Mouse (Mus musculus) liver, postnatal 0 days (tissue): ENCODE measurements around the gene Casp6.

Source experiments
- CTCF ChIP-seq: sonication (generic); IDR thresholded peaks from 2 replicates; pipeline ENCODE4 v1.5.1; 2016; ENCODE audit warnings: antibody characterized with exemption, low read depth
- EP300 ChIP-seq: IDR thresholded peaks from 2 replicates; pipeline ENCODE4 v1.6.1; 2016; ENCODE audit warnings: antibody characterized with exemption, low read depth, mild to moderate bottlenecking

- TF ChIP-seq CTCF (no peak), EP300 (no peak)
These were observed 23.9 kb upstream of the Casp6 start for GRCm38 (mm10) chr3:129877327-129877726.
